Mouse (Mus musculus) bone marrow macrophage, adult 2 months (primary cell): ENCODE measurements at regions not wholly inside any gene's neighbourhood (a gene's known extent, or its start where the extent isn't known, plus 50 kb on each side); places are given as distances from the start of the nearest gene placed in this dataset.

Source experiments
- CTCF ChIP-seq: IDR thresholded peaks from 2 replicates; pipeline ENCODE4 v1.5.1; 2012; ENCODE audit warnings: low read depth, mild to moderate bottlenecking, low read length, moderate library complexity
- POLR2A ChIP-seq: IDR thresholded peaks from 2 replicates; pipeline ENCODE4 v1.6.1; 2012; ENCODE audit warnings: mild to moderate bottlenecking, low read depth, low read length, borderline replicate concordance

- TF ChIP-seq POLR2A (no peak), CTCF (no peak)
These were observed 50.2 kb upstream of the Slc35b4 start for GRCm38 (mm10) chr6:34227131-34227530.
